Mouse (Mus musculus): ENCODE results near the gene Sufu.

Sufu gene

DNA sequence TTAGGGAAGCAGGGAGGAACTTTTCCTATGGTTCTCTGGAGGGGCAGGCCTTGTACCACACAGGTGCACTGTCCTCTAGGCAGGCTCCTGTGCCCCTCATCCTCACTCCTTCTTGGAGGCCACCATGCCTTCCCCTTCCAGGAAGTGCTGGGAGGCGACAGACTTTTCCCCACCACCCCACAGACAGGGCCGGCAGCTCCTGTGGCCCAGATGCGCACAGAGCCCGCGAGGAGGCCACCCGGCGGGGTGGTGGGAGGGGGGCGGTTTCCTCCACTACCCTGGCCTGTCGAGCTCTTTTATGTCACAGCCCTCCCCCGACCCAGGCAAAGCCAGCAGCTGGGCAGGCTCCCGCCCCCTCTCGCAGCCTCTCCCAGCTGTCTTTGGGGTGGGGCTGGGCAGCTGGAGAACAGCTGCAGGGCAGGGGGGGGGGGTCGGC is 121.7 kb downstream of the Sufu start:
- DNase-seq = peak; percentile 84

DNA sequence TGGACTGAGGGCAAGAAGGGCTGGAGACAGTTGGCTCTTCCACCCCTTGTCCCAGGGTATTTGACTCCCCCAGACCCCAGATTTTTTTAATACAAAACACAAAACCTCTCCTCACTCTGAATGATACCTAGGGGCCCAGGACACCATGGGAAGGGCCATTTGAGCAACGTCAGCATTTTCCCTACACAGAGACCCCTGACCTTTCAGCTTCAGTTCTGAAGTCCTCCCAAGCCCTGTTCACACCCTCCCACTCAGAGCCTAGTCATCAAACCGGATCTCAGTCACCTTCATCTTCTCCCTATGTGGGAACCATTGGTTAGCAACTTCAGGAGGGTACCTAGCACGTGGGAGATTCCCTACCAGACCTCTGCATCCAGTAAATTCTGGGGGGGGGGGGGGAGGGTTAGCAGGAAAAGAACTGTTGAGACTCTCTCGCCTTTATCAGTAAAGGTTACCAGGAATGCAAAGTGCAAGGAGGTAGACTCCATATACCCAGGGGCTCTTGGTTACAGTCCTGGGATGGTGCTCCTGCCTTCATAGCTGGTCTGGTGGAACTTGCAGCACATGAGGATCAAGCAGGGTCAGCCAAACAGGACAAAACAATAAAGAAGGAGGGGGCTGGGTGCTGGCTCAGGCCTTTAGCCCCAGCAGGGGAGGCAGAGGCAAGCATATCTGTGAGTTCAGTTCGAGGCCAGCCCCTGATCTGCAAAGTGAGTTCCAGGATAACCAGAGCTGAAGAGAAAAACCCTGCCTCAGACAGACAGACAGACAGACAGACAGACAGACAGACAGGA is 122.3 kb downstream of the Sufu start:
- no peak for DNase-seq

- DNase-seq = no peak
Measured at GRCm38 (mm10) chr19:46521698-46522097, 125.0 kb downstream of the Sufu start.

GRCm38 (mm10) chr19:46522433-46523044 is 125.8 kb downstream of the Sufu start:
- DNase-seq = no peak

DNA sequence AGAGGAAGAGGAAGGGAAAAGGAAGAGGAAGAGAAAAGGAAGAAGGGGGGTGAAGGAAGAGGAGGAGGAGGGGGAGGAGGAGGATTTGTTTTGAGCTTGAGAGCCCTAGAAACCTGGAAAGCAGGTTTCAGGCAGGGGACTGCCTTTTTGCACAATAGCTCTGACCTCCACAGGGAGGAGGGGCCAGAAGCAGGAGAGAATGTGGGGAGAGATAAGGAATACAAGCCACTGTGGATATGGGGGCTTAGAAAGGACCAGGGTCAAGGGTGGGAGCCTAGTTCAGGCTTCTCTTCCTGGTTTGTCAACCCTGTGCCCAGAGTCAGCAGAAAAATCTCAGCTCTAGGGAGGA is 126.4 kb downstream of the Sufu start:
- DNase-seq = no peak

DNA sequence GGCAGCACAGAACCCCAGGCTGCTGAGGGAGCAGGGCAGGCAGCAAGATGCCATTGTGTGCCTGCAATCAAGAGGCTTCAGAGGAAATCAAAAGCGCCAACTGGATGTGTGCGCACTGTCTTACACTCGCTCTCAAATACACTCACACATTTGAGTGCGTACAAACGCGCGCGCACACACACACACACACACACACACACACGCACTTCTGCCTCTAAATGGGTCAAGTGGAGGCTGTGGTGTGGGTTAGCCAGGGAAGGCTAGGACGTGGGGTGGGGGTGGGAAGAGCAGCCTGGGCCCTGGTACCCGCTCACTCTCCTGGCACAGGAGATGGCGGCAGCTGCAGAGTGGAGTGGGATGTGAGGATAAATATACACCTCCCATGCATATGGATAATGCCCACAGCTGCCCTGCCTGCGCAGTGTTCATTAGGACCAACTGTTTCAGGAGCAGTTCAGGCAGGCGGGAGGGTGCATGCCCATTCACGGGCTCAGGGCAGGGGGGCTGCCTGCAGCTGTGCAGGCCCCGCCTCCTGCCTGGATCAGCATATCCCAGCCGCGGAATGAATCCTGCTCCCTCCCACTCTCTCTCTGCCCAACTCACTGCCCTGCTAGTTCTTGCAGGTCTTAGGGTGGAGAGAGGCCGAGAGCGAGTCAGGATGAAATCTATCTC is 126.9 kb downstream of the Sufu start:
- peak; percentile 95 for DNase-seq

GRCm38 (mm10) chr19:46524152-46524544 is 127.5 kb downstream of the Sufu start:
- no peak for DNase-seq

GRCm38 (mm10) chr19:46524601-46525321 is 128.1 kb downstream of the Sufu start:
- peak; percentile 87 for DNase-seq

GRCm38 (mm10) chr19:46525691-46526631 is 129.3 kb downstream of the Sufu start:
- peak; percentile 52 for DNase-seq

DNA sequence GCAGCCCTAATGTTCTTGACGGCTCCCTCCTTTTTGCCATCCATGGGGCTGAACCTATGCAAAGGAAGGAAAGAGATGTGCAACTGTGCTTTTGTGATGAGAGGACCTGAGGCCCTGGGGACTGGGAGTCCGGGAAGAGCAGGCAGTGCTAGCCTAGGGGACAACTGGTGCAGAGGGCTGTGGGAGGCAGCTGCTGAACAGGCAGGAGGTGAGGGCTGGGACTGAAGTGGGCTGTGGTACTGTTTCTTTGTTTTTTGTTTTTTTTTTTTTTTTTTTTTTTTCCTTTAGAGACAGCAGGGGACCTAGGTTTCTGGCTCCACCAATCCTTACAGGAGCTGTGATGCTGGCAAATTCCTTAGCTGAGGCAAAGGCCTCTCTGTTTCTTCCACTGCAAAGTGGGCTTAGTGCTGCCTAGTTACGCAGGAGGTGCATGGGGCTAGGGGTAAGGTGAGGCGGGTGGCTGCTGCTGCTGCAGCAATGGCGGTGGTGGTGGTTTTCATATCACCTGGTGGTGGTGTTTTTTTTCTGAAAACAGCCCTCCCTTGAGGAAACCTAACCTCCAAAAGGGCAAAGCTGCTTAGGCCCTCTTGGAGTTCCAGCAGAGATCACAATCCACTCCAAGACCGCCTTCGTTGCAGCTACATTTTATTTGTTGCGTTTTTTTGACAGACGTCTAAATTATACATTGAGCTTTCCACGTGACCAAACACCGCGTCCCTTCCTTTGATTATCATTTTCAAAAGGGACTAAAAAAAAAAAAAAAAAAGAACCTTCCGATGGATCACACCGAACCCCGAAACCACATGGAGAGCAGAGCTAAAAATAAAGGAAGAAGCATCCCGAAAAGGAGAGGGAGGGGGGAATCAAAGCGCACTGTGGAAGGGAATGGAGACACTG is 131.2 kb downstream of the Sufu start:
- no peak for DNase-seq

DNA sequence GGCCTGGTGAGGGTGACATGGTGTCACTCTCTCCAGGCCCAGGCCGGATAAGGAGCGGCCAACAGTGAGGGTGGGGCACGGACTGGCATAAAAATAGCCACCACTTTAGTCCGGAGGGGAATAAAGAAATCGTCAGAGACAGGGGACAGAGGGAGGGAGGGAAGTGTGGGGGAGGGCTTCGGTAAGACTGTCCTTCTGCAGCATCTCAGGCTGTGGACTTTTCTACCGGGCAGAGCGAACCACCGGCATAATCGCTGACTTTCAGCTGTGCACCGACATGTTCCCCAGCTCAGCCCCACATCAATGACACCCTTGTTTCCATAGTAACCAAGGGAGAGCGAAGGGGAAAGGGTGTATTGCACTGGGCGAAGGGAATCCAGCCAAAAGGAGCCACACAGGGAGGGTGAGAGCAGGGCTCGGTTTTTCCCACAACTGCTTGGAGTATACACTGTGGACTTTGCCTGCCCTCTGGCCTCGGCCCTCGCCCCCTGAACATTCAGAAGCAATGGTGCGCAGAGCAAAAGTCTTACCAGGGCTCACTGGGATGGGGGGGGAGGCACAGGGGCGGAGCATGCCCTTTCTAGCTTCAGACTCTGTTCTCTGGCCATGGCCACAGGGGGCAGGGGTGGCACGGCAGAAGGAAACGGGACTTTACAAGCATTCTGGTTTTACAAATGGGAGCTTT is 132.0 kb downstream of the Sufu start:
- DNase-seq = peak; percentile 84

- no peak for DNase-seq
Measured at GRCm38 (mm10) chr19:46529601-46530448, 133.1 kb downstream of the Sufu start.

GRCm38 (mm10) chr19:46530449-46530990 is 133.8 kb downstream of the Sufu start:
- DNase-seq = no peak

DNA sequence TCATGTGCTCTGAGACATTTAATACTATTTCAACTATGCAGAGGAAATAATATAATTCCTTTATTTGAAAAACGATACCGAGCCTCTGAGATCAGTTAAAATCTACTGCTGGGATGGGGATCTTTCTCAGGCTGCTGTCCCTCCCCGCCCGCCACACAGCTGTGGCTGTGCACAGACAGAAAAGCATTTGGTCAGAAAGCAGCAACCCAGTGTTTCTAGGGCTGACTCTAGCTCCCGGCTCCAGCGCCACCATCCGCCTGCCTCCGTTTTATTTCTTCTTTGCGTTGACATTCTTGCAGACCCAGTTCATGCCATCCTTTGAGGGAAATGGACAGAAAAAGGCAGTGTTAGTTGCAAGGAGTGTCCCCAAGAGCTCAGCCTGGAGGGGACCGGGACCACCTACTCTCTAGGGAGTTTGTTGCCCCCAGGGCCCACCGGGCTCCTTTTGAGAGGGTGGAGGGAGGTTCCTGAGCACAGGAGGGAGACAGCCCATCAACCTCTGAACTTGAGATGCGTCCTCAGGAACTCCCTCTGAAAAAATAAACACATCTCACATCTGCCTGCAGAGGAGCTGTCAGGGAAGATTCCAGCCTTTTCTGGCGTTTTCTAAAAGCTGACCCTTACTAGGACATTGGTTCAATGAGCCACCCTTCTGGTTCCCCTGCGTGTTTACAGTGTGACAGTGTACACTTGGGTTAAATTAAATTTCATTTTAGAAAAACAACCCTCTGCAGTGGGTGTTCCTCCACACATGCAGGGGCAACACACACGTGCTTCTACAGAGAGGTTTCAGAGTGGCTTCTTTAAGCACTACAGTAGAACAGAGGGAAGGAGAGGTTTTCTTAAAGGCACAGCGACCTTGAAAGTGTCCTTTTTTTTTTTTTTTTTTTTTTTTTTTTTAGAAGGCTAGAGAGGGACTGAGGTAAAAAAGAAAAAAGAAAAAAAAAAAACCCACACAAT is 134.7 kb downstream of the Sufu start:
- DNase-seq = no peak

GRCm38 (mm10) chr19:46532031-46532688 is 135.5 kb downstream of the Sufu start:
- DNase-seq = peak; percentile 69

GRCm38 (mm10) chr19:46533066-46533465 is 136.4 kb downstream of the Sufu start:
- DNase-seq = no peak

DNA sequence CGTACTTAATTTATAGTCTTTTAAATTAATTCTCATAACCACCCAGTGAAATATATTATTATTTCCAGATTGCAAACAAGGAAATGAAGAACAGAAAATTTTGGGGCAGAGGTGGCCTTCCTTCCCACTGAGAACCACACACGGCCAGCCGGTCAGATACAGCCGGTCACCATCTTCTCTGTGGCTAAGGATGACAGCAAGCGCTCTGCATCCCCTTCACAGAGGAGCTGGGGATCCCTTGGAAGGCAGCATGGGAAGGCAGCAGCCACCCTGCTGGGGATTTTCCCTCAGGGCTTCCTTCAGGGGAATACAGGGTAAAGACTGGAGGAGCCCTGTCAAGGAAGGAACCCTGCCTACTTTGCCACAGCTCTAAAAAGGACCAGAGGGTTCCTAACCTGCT is 136.8 kb downstream of the Sufu start:
- DNase-seq = no peak
